Mouse (Mus musculus) left cerebral cortex, postnatal 36 days (tissue): ENCODE measurements around the gene Trpd52l3. TPM values are rescaled to one million over a fixed set of nuclear protein-coding genes. Genes with fewer than 3 reads are reported as not detected.
"Not testable (repeated sequence)": the region's sequence is repeated elsewhere in the genome, so short reads cannot be mapped to it uniquely, and the experiment has no call there.

Source experiments
- DNase-seq, 2 experiments: peaks; one replicate each; pipeline ENCODE4 v3.0.0; 2021 to 2022; ENCODE audit warnings: low spot score in 2 of 2, mixed read lengths in 1 of 2
- intact Hi-C: fragments of 180-260 bp; cut with DNase I; formaldehyde crosslinking; loops from one replicate; pipeline ENCODE4 v1.15.1; 2025
- total RNA-seq, 2 experiments: library from RNA; stranded (reverse); gene quantifications; 2 replicates each; pipeline ENCODE4 v1.2.3; 2021

Gene Trpd52l3
- total RNA-seq, result not detected

DNA sequence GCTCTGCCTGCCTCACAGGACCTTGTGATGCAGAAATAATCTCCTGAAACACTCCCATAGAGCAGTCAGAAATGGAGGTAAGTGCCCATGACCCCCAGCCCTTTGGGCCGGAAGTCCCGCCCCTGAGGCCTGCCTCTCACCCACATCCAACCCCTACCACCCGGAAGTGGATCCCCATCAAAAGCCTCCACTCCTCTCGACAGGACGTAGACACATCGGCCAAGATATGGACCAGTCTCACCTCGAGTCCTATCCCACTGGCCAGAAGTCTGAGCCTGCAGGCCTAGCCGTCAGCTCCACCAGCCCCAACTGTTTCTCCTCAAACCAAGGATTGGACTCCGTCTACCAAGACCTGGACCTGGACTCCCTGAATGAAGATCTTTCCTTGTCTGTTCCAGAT is at the start of gene Trpd52l3:
Trpd52l3 (plus strand) TSS at position 170 of the 400 bp plus-strand sequence.
- intact Hi-C loops, result no loop called here
- DNase-seq, result no peak

DNA sequence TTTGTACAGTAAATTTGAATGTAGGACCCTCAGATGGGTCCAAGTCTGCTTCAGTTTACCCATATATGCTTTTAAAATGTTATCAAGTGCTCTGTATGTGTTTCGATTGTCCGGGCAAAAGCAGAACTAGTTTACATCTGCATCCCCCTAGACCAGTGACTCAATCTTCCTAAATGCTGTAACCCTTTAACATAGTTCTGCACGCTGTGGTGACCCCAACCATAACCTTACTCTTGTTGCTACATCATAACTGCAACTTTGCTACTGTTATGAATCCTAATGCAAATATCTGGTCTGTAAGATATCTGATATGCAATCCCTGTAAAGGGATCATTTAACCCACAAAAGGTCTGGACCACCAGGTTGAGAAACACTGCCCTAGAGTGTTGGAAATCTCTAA is 49.8 kb upstream of the Trpd52l3 start:
- no peak for DNase-seq
- intact Hi-C loops, result no loop called here

DNA sequence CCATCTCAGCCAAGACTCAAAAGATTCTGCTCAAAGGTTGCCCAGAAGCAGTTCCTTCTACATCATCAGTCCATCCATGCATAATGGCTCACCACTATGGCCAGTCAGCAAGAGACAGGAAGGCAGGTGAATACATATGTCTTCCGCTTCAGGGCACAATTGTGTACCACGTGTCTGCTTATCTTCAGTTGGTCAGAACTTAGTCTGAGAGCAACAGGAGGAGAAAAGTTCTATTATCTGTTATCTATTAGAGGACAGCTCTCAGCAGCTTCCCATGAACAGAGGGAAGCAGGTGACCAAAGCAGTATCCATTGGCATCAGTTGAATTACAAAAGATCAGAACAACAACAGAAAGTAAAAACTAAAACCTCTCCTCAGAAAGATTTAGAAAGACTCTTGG is 48.1 kb upstream of the Trpd52l3 start:
- intact Hi-C loops, result no loop called here
- DNase-seq, result no peak

DNA sequence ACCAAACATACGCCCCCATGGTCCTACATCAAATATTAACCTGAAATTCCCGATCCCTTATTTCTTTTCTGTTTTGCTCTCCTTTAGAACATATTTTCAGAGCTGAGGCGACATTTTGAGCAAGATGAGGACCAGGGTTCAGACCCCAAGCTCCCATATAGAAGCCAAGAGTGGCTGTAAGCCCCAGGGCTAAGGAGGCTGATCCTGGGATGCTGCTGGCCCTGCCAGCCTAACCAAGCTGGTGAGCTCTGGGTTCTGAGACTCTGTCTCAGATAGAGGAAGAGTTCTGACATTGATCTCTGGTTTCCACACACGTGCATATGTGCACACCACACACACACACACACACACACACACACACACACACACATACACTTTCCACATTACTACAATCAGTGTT is 42.7 kb upstream of the Trpd52l3 start:
- intact Hi-C loops, result no loop called here
- DNase-seq, result no peak

DNA sequence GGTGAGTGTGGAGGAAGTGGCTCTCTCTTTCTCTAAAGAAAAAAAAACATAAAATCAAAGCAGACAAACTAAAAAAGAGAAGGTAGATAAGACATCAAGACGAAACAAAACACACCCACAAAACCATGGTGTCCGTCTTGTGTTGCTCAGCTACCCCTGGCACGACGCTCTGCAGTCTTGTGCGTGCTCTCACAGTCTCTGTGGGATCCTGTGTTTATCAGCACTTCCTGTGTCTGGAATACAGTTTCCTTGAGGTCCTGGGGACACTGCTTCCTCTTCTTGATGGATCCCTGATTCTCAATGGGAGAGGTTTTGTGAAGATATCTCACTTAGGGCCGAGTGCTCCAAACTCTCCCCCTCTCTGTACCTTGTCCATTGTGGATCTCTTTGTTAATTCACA is 41.7 kb upstream of the Trpd52l3 start:
- intact Hi-C loops, result no loop called here
- no peak for DNase-seq

DNA sequence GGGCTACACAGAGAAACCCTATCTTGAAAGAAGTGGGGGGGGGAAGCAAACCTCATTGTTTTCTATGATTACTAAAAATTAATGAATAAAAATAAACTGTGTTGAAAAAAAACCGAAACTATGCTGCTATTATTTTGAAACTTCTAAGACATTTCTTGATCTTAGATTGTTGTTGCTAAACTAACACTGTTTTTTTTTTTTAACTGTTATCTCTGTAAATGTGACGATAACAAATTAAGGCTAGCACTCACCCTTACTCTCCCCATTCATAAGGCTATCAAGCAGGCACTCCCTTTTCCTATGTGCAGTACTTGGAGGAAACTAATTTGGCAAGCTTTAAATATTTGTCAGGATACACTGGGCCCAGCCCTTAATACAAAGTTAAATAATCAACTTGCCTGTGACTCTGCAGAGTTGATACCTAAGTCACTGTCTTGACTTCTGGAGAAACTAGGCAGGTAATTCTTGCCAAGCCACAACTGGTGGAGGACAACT is 39.9 kb upstream of the Trpd52l3 start:
- DNase-seq, result no peak
- intact Hi-C loops, result no loop called here

DNA sequence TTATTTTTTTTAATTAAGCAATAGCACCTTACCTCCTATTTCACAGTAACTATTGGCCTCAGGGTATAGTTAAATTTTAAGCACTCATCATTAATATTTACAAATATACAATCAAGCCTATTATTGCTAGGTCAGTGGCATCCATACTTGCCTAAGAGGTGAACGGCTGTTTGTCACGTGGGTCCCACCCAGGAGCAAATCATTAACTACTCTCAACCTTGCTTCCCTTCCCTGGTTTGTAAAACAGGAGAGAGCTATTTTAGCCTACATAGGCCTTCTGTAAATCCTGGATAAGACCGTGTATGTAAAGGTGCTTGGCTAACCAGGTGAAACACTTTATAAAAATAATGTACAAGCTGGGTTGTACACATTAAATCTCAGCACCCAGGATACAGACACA is 35.6 kb upstream of the Trpd52l3 start:
- intact Hi-C loops, result no loop called here

DNA sequence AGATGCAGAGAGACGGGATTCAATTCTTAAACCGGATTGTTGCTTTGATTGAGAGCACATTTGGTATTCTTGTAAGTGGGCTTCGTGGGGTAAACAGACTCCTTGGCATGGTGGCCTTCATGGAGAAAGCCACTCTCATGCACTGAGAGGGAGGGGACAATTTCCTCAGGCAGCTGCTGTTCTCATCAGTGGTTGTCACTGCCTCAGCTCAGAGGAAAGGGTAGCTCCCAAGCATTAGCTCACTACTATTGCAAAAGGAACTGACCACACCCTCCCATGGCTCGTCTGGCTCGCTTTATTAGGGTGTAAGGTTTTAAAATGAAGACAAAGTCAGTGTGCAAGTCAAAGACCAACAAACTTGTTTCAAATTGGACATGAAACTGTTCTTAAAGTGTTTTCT is 30.2 kb upstream of the Trpd52l3 start:
- intact Hi-C loops, result loop anchor here (10.0 kb wide), 1 partner anchor 289 kb away; no protein-coding TSS in a partner anchor
- DNase-seq, result no peak

More for the DNA sequence above, 35.6 kb upstream of the Trpd52l3 start:
- no peak for DNase-seq

DNA sequence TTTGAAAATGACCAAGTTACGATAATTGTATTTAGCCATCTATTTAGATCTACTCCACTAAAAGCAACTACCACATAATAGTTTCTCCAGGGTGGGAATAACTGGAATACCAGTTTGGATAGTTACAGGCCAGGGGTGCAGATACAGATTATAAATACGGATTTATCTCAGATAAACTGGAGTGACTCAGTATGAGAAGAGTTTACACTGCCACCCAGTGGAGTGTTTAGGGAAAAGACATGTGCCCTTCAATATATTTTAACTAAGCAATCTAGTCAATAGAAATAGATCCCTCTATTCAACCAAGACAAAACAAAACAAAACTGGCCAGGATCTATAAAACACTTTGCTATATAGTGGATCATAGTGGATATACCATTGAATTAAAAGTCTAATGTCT is 24.7 kb upstream of the Trpd52l3 start:
- intact Hi-C loops, result loop anchor here (1.0 to 10.0 kb wide), 2 partner anchors 153 to 294 kb away; no protein-coding TSS in a partner anchor
- no peak for DNase-seq

DNA sequence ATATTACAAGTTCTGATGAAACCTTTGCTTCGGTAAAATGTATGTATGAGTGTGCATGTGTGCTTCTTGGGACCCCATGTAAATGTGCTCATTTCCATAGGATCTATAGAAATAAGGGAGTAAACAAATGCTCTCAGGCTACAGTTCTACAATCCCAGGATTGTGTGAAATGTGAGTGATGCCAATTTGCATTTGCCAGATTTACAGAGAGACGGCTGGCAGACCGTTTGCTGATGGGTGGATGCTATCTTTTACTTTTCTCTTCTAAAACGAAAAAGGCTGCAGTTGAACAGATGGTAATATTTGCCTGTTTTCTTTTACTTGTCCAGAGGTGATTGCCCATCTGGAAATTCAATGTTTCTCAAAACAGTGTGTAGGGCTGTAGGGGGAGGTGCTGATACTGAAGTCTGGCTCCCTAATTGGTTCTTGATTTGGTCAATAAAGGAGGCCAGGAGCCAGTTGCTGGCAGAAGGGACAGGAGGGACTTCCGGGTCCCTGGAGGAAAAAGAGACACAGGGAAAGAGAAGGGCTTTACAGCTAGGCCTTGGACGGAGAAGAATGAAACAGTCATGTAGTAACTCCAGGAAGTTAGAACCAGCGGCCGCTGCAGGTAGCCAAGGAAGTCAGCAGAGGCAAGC is 24.0 kb upstream of the Trpd52l3 start:
- DNase-seq, result no peak
- intact Hi-C loops, result loop anchor here (1.0 to 10.0 kb wide), 4 partner anchors 145 to 295 kb away; no protein-coding TSS in a partner anchor

DNA sequence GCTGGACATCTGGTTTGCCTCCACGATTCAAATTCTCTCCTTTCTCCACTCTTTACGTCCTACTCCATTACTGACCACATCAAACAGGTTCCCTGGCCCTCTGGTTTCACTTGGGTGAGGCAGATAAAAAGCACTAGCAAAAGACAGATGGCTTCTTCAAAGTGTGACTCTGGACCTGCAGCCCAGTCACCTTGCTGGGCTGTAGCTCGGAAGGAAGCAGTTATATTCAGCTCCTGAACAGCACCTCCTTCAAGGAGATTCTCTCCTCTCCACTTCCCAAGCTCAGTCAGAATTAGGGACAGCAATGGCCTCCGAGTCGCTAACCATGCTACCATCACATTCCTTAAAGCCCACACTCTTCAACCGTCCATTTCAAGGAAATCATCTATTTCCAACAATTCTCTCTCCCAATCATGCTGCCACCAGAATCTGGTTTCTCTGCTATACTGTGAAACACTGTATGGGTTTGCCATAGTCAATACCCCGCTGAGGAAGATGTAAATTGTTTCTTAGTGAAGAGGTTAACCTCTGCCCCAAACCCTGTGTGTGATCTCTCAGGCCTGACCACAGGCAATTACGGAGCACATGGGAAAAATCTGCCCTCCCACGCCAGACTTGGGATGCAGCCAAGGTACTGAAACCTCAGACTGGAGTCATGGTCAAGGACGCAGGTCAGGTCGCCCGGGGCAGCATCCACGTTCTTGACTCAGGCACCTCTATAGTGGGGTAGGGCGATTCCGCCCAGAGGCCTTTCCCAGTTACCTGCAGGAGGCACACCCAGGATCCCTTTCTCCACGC is 19.2 kb upstream of the Trpd52l3 start:
- intact Hi-C loops, result loop anchor here (10.0 kb wide), 2 partner anchors 140 to 220 kb away; no protein-coding TSS in a partner anchor
- DNase-seq, result no peak

DNA sequence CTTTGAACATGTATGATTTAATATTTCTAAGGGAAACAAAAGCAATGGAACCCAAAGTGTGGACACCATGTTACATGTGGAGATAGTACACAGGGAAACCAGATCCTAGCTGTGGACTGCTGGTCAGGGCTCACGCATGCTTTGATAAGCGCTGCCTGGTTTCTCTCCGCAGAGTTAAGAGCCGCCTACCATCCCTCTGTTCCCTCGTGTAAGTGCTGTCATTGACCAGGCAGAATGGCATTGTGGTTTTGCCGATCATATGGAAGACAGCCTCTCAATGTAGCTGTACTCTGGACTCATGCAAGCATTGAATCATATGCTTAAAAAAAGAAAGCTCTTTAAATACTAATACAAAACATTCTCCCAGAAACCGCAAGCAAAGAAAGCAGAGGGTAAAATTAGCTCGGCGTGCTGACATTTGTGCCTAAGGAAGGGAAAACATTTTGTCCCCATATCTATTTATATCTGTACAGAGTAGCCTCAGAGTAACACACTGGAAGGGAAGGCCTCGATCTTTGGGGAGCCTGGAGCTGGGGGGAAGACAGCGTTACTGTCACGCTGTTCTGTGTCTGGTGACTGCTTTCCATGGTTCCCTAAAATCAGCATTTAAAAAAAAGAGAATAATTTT is 17.0 kb upstream of the Trpd52l3 start:
- no peak for DNase-seq
- intact Hi-C loops, result loop anchor here (10.0 kb wide), 2 partner anchors 138 to 218 kb away; no protein-coding TSS in a partner anchor

DNA sequence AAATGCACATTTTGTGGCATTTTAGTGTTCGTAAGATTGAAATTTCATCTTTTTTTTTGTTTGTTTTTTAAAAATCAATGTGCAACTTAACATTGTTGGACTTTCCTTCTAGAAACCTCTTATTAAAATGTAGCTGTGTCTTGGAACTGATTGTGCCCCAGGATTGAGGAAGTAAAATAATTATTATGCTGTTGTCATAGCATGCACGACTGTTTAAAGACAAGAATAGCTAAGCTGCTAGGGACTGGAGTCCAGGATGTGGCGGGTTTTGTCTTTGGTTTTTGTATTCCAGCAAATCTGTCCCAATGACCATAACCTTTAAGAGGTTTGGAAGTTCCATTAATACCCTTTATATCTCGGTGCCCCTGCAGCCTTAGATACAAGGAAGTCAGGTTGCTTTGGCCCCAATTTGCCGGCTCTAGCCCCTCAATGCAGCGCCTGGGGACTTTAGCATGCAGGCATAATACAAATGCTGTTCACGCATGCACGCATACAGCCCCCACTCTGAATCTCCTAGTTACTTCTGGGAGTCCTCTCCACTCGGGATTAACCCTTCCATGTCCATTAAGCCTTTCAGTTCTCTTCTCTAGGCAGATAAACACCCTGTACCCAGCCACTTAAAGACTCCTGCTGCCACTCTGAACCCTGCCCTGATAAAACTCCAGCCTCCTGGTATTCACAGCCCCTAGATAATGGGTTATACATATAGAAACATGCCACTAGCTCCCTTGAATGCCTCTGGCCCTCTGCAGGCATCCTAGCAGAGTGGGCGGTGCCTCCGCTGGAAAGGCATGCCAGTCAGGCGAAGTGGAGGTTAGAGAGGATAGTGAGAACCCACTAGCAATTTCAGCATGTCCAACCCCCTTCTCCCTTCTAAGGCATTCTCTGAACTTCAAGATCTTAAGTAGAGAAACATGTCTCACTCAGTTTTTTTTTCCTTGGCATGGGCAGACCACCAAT is 2.9 kb upstream of the Trpd52l3 start:
- intact Hi-C loops, result no loop called here
- no peak for DNase-seq

DNA sequence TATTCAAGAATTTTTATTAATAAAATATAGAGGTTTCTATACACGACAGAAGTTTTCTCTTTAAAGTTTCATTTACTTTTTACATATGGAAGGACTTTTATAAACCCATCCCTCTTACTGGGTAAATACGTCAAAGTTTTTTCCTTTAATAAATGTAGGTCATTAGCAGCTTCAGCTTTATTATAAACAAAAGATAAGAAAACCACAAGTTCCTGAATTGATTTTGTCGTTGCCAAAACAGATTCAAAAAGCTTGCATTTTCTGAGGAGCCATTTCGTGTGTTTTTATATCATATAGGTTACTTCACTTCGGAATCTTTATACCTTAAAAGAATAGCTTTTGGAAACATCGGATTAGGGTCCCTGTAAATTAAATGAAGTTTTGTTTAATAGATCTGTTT is 2.0 kb upstream of the Trpd52l3 start:
- intact Hi-C loops, result no loop called here
- no peak for DNase-seq

DNA sequence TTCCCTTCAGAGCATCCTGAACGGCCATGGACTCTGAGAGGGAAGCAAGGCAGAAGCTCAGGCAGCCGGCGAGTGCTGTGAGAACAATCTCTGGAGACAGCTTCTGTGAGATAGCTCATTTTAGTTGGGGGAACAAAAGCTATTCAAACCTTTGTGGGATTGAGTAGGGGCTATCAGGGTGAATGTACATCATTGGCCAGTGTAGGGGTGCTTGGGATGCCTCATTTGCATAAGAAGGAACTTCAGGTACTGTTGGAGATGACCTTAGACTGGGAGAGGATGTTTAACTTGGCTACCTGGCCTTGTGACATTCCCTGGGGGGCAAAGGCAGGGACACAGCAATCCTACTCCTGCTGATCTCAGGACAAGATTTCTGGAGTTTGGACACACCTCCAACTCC is 2.8 kb downstream of the Trpd52l3 start:
- intact Hi-C loops, result no loop called here
- DNase-seq, result no peak

DNA sequence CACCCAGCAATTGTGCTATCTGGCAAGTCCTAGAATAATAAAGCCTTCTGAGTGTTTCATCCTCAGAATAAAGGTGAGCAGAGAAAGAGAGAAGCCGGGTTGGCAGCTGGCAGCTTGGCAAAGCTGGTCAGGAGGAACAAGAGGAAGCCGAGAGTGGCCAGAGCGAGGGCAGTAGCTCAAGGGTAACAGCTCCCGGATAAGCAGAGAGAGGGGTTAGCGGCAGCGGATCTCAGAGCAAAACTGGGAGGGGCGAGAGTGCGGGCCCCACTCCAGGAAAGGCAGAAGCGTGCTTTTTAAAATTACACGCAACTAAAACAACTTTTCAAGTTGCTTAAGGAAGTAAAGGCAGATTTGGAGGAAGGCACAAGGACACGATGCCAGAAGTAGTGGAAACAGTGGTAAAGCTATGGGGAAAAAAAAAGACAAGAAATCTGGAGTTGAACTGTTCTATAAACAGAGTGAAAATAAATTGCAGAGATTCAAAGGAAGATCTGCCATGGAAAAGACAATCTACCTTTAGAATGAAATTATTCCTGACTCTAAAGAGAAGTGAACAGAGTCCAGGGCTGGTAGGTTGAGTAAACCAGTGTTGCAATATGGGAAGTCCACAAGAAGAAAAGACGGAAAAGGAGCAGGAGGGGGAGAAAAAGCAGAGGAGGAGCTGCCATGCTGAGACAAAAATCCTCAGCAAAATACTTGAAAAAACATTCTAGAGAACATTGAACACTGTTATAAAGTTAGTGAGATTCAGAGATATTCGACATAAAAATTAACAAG is 7.1 kb downstream of the Trpd52l3 start:
- DNase-seq, result no peak
- intact Hi-C loops, result no loop called here

DNA sequence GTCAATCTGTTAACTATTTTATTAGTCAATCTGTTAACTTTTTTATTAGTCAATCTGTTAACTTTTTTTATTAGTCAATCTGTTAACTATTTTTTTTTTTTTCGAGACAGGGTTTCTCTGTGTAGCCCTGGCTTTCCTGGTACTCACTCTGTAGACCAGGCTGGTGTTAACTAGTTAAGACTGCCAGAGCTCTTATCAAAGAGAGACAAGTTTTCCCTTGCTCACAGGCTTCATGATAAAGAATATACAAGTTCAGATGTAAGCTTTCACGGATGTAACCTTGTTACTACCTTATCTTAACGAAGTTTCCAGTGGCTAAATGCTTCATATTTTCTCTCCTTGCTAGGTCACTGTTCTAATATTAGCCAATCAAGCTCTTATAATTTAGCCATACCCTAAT is 10.7 kb downstream of the Trpd52l3 start:
- no peak for DNase-seq
- intact Hi-C loops, result no loop called here

DNA sequence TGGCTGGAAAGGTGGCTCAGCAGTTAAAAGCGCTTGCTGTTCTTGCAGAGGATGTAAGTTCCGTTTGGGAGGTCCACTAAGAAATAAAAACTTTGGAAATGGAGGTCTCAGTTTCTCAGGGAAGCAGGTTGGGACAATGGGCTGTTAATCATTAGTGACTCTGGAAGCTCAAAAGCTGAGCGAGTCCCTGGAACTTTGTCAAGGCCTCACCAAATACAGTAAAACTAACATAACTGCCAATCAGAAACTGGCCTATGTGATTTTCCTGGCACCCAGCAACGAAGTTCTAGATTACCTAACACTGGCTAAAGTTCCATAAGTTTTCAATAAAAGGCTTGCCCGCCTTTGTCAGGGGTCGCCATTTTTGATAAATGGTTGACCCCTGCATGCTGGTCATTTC is 12.6 kb downstream of the Trpd52l3 start:
- intact Hi-C loops, result no loop called here
- no peak for DNase-seq

DNA sequence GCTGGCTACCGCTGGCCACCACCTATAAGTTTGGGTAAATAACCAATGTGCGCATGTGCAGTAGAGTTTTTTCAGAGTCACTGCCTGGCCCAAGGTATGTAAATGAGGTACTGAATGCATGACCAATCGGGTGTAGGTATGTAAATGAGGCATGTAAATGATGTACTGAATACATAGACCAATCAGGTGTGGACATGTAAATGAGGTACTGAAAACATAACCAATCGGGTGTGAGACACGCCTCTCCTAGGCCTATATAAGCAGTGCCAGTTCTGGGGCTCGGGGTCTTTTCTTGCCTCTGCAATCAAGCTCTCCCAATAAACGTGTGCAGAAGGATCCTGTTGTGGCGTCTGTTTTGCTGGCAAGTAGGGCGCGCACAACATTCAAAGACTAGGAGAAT is 19.8 kb downstream of the Trpd52l3 start:
- DNase-seq, intact Hi-C loops: not testable (repeated sequence)
